Mouse (Mus musculus) liver, embryonic 14.5 days (tissue): ENCODE data around the gene Insm1. TPM values are rescaled to one million over a fixed set of nuclear protein-coding genes. Genes with fewer than 3 reads are reported as not detected.

ENCODE experiments used
- ATAC-seq: fragments of 200-750 bp; cut with Nextera tagmentation; 2 replicates; pipeline ENCODE4 v1.8.0; 2017; ENCODE audit warnings: moderate number of reproducible peaks, mild to moderate bottlenecking, moderate library complexity; ENCODE audit not compliant: insufficient read depth
- DNase-seq, 3 experiments: peaks; one replicate each; pipeline ENCODE4 v3.0.0-alpha.2; 2012 to 2013; ENCODE audit warnings: low read depth in 3 of 3, low spot score in 3 of 3
- H3K27ac ChIP-seq: fragments of 300-500 bp; sonication (generic); 2 replicates; pipeline ENCODE4 v1.5.1; 2014; ENCODE audit warnings: moderate library complexity, mild to moderate bottlenecking, control low read depth, inconsistent platforms
- H3K27me3 ChIP-seq: fragments of 300-500 bp; sonication (generic); 2 replicates; pipeline ENCODE4 v1.6.1; 2014; ENCODE audit warnings: mild to moderate bottlenecking, low read length, moderate library complexity; ENCODE audit not compliant: control insufficient read depth, insufficient read depth
- H3K36me3 ChIP-seq: fragments of 300-500 bp; sonication (generic); replicated peaks from 2 replicates; pipeline ENCODE4 v1.6.1; 2014; ENCODE audit warnings: low read depth; ENCODE audit not compliant: control insufficient read depth, insufficient read depth
- H3K4me1 ChIP-seq, 2 experiments: fragments of 200-500 bp in 1 of 2; fragments of 300-500 bp in 1 of 2; sonication (generic) in 1 of 2; replicated peaks; 2 replicates each; pipeline ENCODE4 v1.6.1; 2012 to 2014; ENCODE audit warnings: antibody characterized with exemption in 1 of 2, inconsistent platforms in 1 of 2, low read length in 1 of 2; ENCODE audit not compliant: control insufficient read depth in 2 of 2, insufficient read depth in 2 of 2
- H3K4me2 ChIP-seq: fragments of 300-500 bp; sonication (generic); 2 replicates; pipeline ENCODE4 v1.6.1; 2014; ENCODE audit warnings: low read depth, mild to moderate bottlenecking, control low read depth, moderate library complexity
- H3K4me3 ChIP-seq, 2 experiments: fragments of 200-500 bp in 1 of 2; fragments of 300-500 bp in 1 of 2; sonication (generic) in 1 of 2; 2 replicates each; pipeline ENCODE4 v1.5.1; 2012 to 2014; ENCODE audit warnings: low read depth in 2 of 2, low read length in 2 of 2, mild to moderate bottlenecking in 2 of 2, control low read depth in 1 of 2, inconsistent platforms in 1 of 2, moderate library complexity in 1 of 2; ENCODE audit not compliant: insufficient read depth in 1 of 2
- H3K9ac ChIP-seq: fragments of 300-500 bp; sonication (generic); replicated peaks from 2 replicates; pipeline ENCODE4 v1.6.1; 2014; ENCODE audit warnings: mild to moderate bottlenecking, control low read depth, moderate library complexity
- H3K9me3 ChIP-seq: fragments of 300-500 bp; sonication (generic); 2 replicates; pipeline ENCODE4 v1.6.1; 2016; ENCODE audit warnings: low read length, mixed read lengths; ENCODE audit not compliant: control insufficient read depth
- CTCF ChIP-seq: IDR thresholded peaks from 2 replicates; pipeline ENCODE4 v1.5.1; 2016; ENCODE audit warnings: antibody characterized with exemption, low read depth, control low read depth
- EP300 ChIP-seq: IDR thresholded peaks from 2 replicates; pipeline ENCODE4 v1.6.1; 2016; ENCODE audit warnings: antibody characterized with exemption, low read depth
- WGBS: fragments of 180-500 bp; shearing (Covaris S2); extraction: QIAGEN DNeasy Blood & Tissue Kit; methylation state at CpG from one replicate; pipeline ENCODE4 v1.1.7; 2014; ENCODE audit not compliant: insufficient replicate concordance; 5-methylcytosine and 5-hydroxymethylcytosine counted together
- polyA plus RNA-seq, 2 experiments: library from polyadenylated mRNA; depleted of rRNA in 1 of 2; stranded (reverse) in 1 of 2; unstranded in 1 of 2; fragments of >200 nt; fragmentation: Nextera tagmentation in 1 of 2; extraction: Ambion mirVana in 1 of 2; gene quantifications; 2 replicates each; pipeline versions ENCODE4 v1.2.1 to v1.2.3; 2012 to 2014

Insm1 gene
- polyA plus RNA-seq, 2 experiments = 0.02 TPM; not detected in 1

GRCm38 (mm10) chr2:146257609-146258008 lies 35.9 kb downstream of the Insm1 start:
- no peak for DNase-seq
- H3K27ac ChIP-seq = no peak overlapping the region
- no peak overlapping the region for H3K4me3 ChIP-seq
- no peaks in the 10 kb centered on the region for H3K9me3 ChIP-seq
- TF ChIP-seq CTCF = no peak
- TF ChIP-seq EP300 = no peak
- no peak overlapping the region for H3K9ac ChIP-seq
- no peaks in the 10 kb centered on the region for H3K27me3 ChIP-seq
- H3K36me3 ChIP-seq = no peaks in the 10 kb centered on the region
- no peaks in the 10 kb centered on the region for H3K4me1 ChIP-seq
- 77% methylated on average over 3 of the region's 3 CpGs for WGBS
- no peak overlapping the region for H3K4me2 ChIP-seq
- no peak for ATAC-seq

DNA sequence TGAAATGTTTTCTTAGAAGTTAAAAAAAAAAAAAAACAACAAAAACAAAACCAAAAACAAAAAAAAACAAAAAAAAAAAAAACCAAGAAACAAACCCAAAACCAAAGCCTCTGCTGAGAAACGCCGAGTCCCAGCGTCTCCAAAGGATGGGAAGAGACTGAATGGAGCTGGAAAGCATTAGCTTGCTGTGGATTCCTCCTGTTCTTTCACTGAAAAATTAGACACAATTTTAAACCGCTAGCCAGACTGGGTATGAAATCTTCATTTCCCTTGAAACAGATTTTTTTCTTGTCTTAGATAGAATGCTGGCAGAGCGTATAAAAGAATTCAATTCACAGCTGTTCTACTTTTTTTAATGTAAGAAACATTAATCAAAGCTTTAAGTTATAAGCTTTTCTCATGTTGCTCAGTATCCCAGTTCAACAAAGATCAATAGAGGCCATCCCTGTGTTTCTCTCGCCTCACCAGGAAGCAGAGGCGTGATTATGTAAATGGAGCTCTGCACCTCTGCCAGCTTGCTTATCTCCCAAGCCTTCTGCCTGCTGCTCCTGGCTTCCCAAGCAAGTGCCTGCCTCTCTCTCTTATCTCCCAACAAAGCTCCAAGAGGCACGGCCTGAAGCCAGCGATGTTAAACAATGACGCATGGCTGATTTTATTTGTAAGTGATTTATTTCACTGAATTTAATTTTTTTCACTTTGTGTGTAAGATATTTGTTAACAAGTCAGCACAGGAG lies 37.2 kb downstream of the Insm1 start:
- H3K9me3 ChIP-seq = no peaks in the 10 kb centered on the region
- H3K36me3 ChIP-seq = no peaks in the 10 kb centered on the region
- no peak overlapping the region for H3K9ac ChIP-seq
- H3K27ac ChIP-seq = no peak overlapping the region
- DNase-seq = peak in 1 of 3 experiments; percentile 6
- H3K4me1 ChIP-seq = no peaks in the 10 kb centered on the region
- H3K4me3 ChIP-seq = no peak overlapping the region
- 47% methylated on average over 10 of the region's 10 CpGs for WGBS
- H3K27me3 ChIP-seq = no peaks in the 10 kb centered on the region
- no peak for ATAC-seq
- H3K4me2 ChIP-seq = no peak overlapping the region
- TF ChIP-seq EP300 = no peak
- no peak for TF ChIP-seq CTCF

DNA sequence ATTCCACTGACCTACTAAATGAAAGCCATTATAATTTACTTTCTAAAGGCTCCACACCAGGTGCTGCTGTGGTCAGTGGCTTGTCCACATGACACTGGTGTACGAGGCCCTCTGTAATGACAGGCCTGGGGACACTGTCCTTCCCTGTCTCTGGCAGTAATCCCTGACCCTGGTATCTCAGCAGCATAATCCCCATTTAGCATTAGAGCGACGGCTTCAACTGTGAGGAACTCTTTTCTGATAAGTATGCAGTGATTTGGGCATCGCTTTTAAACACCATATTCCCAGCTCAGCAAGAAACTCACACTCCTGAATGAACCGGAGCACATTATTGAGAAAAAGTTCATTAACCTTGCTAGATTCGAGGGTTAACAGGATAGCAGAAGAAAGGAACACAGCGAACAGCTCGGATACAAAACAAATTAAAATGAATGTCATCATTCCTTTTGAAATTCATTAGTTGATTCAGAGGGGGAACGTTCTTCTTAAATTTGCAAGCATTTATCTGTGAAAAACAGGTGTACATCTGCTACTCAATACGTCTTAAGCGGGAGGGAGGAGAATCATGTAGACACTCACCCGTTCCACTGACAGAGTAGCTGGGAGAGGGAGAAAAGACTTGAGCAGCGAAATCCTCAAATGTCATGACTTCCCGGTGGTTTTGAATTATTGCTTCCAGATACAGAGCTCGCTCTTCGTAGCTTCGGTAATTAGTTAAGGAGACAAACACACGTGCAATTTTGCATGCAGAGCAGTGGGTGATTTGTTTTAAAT lies 38.3 kb downstream of the Insm1 start:
- no peak for TF ChIP-seq CTCF
- TF ChIP-seq EP300 = no peak
- no peak for DNase-seq
- 63% methylated on average over 18 of the region's 18 CpGs for WGBS

GRCm38 (mm10) chr2:146261146-146261545 lies 39.4 kb downstream of the Insm1 start:
- H3K36me3 ChIP-seq = no peaks in the 10 kb centered on the region
- ATAC-seq (no peak), DNase-seq (no peak)
- H3K4me3 ChIP-seq = no peak overlapping the region
- no peaks in the 10 kb centered on the region for H3K4me1 ChIP-seq
- TF ChIP-seq CTCF = no peak
- no peak for TF ChIP-seq EP300
- no peaks in the 10 kb centered on the region for H3K9me3 ChIP-seq
- no peak overlapping the region for H3K27ac ChIP-seq
- no peak overlapping the region for H3K4me2 ChIP-seq
- WGBS = 82% methylated on average over 4 of the region's 4 CpGs
- H3K9ac ChIP-seq = no peak overlapping the region
- H3K27me3 ChIP-seq = no peaks in the 10 kb centered on the region

More for the DNA sequence above, 38.3 kb downstream of the Insm1 start:
- Histone ChIP-seq H3K36me3 (no peaks in the 10 kb centered on the region), H3K4me2 (no peak overlapping the region), H3K27ac (no peak overlapping the region), H3K9me3 (no peaks in the 10 kb centered on the region), H3K9ac (no peak overlapping the region), H3K4me3 (no peak overlapping the region), H3K4me1 (no peaks in the 10 kb centered on the region), H3K27me3 (no peaks in the 10 kb centered on the region)
- ATAC-seq = no peak

- ATAC-seq (no peak), DNase-seq (no peak)
- Histone ChIP-seq H3K9me3 (no peaks in the 10 kb centered on the region), H3K4me2 (no peak overlapping the region), H3K4me1 (no peaks in the 10 kb centered on the region), H3K36me3 (no peaks in the 10 kb centered on the region), H3K27ac (no peak overlapping the region), H3K9ac (no peak overlapping the region), H3K27me3 (no peaks in the 10 kb centered on the region), H3K4me3 (no peak overlapping the region)
- 63% methylated on average over 10 of the region's 10 CpGs for WGBS
- no peak for TF ChIP-seq CTCF
- no peak for TF ChIP-seq EP300
These were observed 40.5 kb downstream of the Insm1 start for GRCm38 (mm10) chr2:146262215-146262614.
